Mouse (Mus musculus) erythroblast, embryonic 14.5 days (primary cell): ENCODE data around the gene Adh7. TPM values are rescaled to one million over a fixed set of nuclear protein-coding genes. Genes with fewer than 3 reads are reported as not detected.

Experiments
- H3K27me3 ChIP-seq: 2 replicates; pipeline ENCODE4 v1.6.1; 2012; ENCODE audit warnings: inconsistent platforms; ENCODE audit not compliant: control insufficient read depth
- H3K36me3 ChIP-seq: 2 replicates; pipeline ENCODE4 v1.6.1; 2012; ENCODE audit warnings: mild to moderate bottlenecking, inconsistent platforms; ENCODE audit not compliant: control insufficient read depth
- H3K4me1 ChIP-seq: 2 replicates; pipeline ENCODE4 v1.6.1; 2012; ENCODE audit warnings: inconsistent platforms; ENCODE audit not compliant: control insufficient read depth
- H3K4me3 ChIP-seq: replicated peaks from 2 replicates; pipeline ENCODE3; 2012; ENCODE audit warnings: moderate library complexity, mild to moderate bottlenecking, inconsistent platforms
- H3K9me3 ChIP-seq: 2 replicates; pipeline ENCODE4 v1.6.1; 2012; ENCODE audit warnings: low read length, inconsistent platforms, mixed read lengths; ENCODE audit not compliant: control insufficient read depth
- GATA1 ChIP-seq: IDR thresholded peaks from 2 replicates; pipeline ENCODE4 v1.6.1; 2012; ENCODE audit warnings: low read length, inconsistent platforms, mixed read lengths
- TAL1 ChIP-seq: IDR thresholded peaks from 3 replicates; pipeline ENCODE4 v1.6.1; 2012; ENCODE audit warnings: low read length, inconsistent platforms, mixed read lengths
- polyA plus RNA-seq: library from polyadenylated mRNA; stranded (reverse); fragments of >175 nt; gene quantifications from 2 replicates; pipeline ENCODE4 v1.2.3, GENCODE M21; 2012

The Adh7 gene
- polyA plus RNA-seq, 1 experiment, result not detected

- no peaks in the 10 kb centered on the region for H3K9me3 ChIP-seq
- TF ChIP-seq TAL1, result no peak
- TF ChIP-seq GATA1, result no peak
- H3K27me3 ChIP-seq, result no peaks in the 10 kb centered on the region
- no peaks in the 10 kb centered on the region for H3K4me1 ChIP-seq
- H3K4me3 ChIP-seq, result no peak overlapping the region
- no peaks in the 10 kb centered on the region for H3K36me3 ChIP-seq
Measured at GRCm38 (mm10) chr3:138230266-138230665, 12.7 kb downstream of the Adh7 start.

GRCm38 (mm10) chr3:138231531-138231930 lies 14.0 kb downstream of the Adh7 start:
- TF ChIP-seq TAL1 (no peak), GATA1 (no peak)
- no peaks in the 10 kb centered on the region for H3K4me1 ChIP-seq
- H3K4me3 ChIP-seq, result no peak overlapping the region
- no peaks in the 10 kb centered on the region for H3K9me3 ChIP-seq
- H3K27me3 ChIP-seq, result no peaks in the 10 kb centered on the region
- no peaks in the 10 kb centered on the region for H3K36me3 ChIP-seq

- Histone ChIP-seq H3K4me3 (no peak overlapping the region), H3K4me1 (no peaks in the 10 kb centered on the region), H3K9me3 (no peaks in the 10 kb centered on the region), H3K36me3 (no peaks in the 10 kb centered on the region), H3K27me3 (no peaks in the 10 kb centered on the region)
- TF ChIP-seq TAL1 (no peak), GATA1 (no peak)
Measured at GRCm38 (mm10) chr3:138236546-138237163, 19.1 kb downstream of the Adh7 start.

- Histone ChIP-seq H3K4me1 (no peaks in the 10 kb centered on the region), H3K36me3 (no peaks in the 10 kb centered on the region), H3K9me3 (no peaks in the 10 kb centered on the region), H3K4me3 (no peak overlapping the region), H3K27me3 (no peaks in the 10 kb centered on the region)
- TF ChIP-seq GATA1 (no peak), TAL1 (no peak)
Measured at GRCm38 (mm10) chr3:138238046-138238445, 20.5 kb downstream of the Adh7 start.

GRCm38 (mm10) chr3:138239461-138239860 lies 21.9 kb downstream of the Adh7 start:
- H3K36me3 ChIP-seq, result no peaks in the 10 kb centered on the region
- no peaks in the 10 kb centered on the region for H3K27me3 ChIP-seq
- TF ChIP-seq TAL1 (no peak), GATA1 (no peak)
- no peak overlapping the region for H3K4me3 ChIP-seq
- H3K4me1 ChIP-seq, result no peaks in the 10 kb centered on the region
- no peaks in the 10 kb centered on the region for H3K9me3 ChIP-seq

- TF ChIP-seq GATA1 (no peak), TAL1 (no peak)
- Histone ChIP-seq H3K27me3 (no peaks in the 10 kb centered on the region), H3K36me3 (no peaks in the 10 kb centered on the region), H3K4me3 (no peak overlapping the region), H3K4me1 (no peaks in the 10 kb centered on the region), H3K9me3 (no peaks in the 10 kb centered on the region)
Measured at GRCm38 (mm10) chr3:138240411-138240810, 22.9 kb downstream of the Adh7 start.

GRCm38 (mm10) chr3:138240942-138241341 lies 23.4 kb downstream of the Adh7 start:
- Histone ChIP-seq H3K36me3 (no peaks in the 10 kb centered on the region), H3K4me3 (no peak overlapping the region), H3K27me3 (no peaks in the 10 kb centered on the region), H3K9me3 (no peaks in the 10 kb centered on the region), H3K4me1 (no peaks in the 10 kb centered on the region)
- TF ChIP-seq GATA1 (no peak), TAL1 (no peak)

- no peaks in the 10 kb centered on the region for H3K4me1 ChIP-seq
- H3K9me3 ChIP-seq, result no peaks in the 10 kb centered on the region
- H3K4me3 ChIP-seq, result no peak overlapping the region
- H3K27me3 ChIP-seq, result no peaks in the 10 kb centered on the region
- TF ChIP-seq GATA1 (no peak), TAL1 (no peak)
- H3K36me3 ChIP-seq, result no peaks in the 10 kb centered on the region
Measured at GRCm38 (mm10) chr3:138241371-138241770, 23.8 kb downstream of the Adh7 start.

GRCm38 (mm10) chr3:138242021-138242726 lies 24.6 kb downstream of the Adh7 start:
- H3K4me3 ChIP-seq, result no peak overlapping the region
- no peaks in the 10 kb centered on the region for H3K36me3 ChIP-seq
- H3K27me3 ChIP-seq, result no peaks in the 10 kb centered on the region
- H3K9me3 ChIP-seq, result no peaks in the 10 kb centered on the region
- H3K4me1 ChIP-seq, result no peaks in the 10 kb centered on the region
- TF ChIP-seq GATA1 (no peak), TAL1 (no peak)
